Mouse (Mus musculus): ENCODE results near the gene Myl3. TPM values are rescaled to one million over a fixed set of nuclear protein-coding genes. Genes with fewer than 3 reads are reported as not detected.

The Myl3 gene
- polyA plus RNA-seq, 1 experiment from 2014 or later = not detected

DNA sequence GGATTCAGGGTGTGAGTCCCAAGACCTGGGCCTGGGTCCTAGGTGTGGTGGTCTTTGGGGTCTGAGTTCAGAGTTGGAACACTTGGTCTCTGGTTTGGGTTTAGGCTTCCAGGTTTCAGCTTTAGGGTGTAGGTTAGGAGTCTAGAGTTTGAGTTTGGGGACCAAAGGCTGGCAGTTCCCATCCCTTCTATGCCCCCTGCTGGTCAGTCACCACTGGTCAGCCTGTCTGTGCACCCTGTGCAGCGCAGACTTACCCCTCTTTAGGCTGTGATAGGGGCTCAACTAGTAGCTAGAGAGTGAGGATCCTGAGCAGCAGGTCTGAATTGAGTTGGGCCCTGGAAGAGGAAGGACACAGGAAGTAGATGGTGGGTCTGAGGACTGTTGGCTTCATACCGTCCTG, 17.6 kb downstream of the Myl3 start:
- Histone ChIP-seq H3K9me3 (ENCODE audit: control insufficient read depth) (no peaks in the 10 kb centered on the region), H3K27ac (ENCODE audit: low read depth, low read length) (no peak overlapping the region), H3K27me3 (replicated peaks; ENCODE audit: control insufficient read depth, insufficient read depth, low read length) (no peaks in the 10 kb centered on the region; the same call in 1 of the 2 replicates), H3K4me3 (ENCODE audit: low read depth, low read length) (no peak overlapping the region), H3K36me3 (ENCODE audit: control insufficient read depth, insufficient read depth) (no peaks in the 10 kb centered on the region), H3K9ac (ENCODE audit: low read depth, low read length) (no peak overlapping the region), H3K4me2 (replicated peaks; ENCODE audit: low read depth) (no peak overlapping the region), H3K4me1 (replicated peaks; ENCODE audit: control insufficient read depth, insufficient read depth, low read length) (no peaks in the 10 kb centered on the region)
- peak; percentile 83 for TF ChIP-seq CTCF (IDR thresholded peaks at IDR 0.05; ENCODE audit: low read depth)
- no peak for ATAC-seq
- 53% methylated on average over 2 of the region's 2 CpGs for WGBS

DNA sequence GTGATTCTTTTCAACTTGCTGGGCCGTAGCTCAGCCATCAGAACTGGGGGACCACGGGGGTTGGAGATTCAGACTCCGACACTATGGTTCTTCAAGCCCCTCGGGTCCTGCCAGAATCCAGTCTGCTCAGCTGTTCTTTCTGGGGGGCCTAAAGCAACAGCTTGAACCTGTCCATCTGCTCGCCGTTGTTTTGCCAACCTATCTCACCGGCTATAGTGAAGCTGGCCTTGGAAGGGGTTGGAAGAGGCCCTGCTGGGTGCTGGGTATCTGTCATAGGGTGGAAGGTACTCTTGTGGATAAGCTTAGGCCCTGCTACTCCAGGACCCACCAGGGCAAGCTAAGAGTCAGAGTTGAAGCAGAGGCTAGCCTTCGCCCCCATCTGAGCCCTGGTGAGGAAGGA, 19.2 kb downstream of the Myl3 start:
- Histone ChIP-seq H3K27ac (ENCODE audit: low read depth, low read length) (no peak overlapping the region), H3K4me3 (ENCODE audit: low read depth, low read length) (no peak overlapping the region), H3K4me1 (replicated peaks; ENCODE audit: control insufficient read depth, insufficient read depth, low read length) (no peaks in the 10 kb centered on the region), H3K36me3 (ENCODE audit: control insufficient read depth, insufficient read depth) (no peaks in the 10 kb centered on the region), H3K27me3 (replicated peaks; ENCODE audit: control insufficient read depth, insufficient read depth, low read length) (no peaks in the 10 kb centered on the region; the same call in 1 of the 2 replicates), H3K4me2 (replicated peaks; ENCODE audit: low read depth) (no peak overlapping the region), H3K9me3 (ENCODE audit: control insufficient read depth) (no peaks in the 10 kb centered on the region), H3K9ac (ENCODE audit: low read depth, low read length) (no peak overlapping the region)
- WGBS = 79% methylated on average over 8 of the region's 8 CpGs
- TF ChIP-seq CTCF (IDR thresholded peaks at IDR 0.05; ENCODE audit: low read depth) = no peak
- ATAC-seq = no peak

DNA sequence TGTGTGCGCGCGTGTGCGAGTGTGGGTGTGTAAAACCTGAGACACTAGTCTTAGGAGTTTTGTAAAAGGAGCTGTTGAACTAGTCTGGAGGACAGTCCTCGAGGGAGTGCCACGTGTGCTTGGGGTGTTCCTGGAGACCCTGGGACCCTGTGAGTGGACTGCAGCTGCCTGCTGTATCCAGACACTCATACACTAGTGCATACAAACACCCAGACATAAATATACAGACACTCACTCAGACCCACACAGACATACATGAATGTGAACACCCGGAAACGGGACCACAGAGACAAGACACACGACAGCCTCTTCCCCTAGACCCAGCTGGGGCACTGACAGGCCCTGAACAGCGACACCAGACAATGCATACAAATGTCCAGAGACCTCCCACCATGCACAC, 21.1 kb downstream of the Myl3 start:
- 80% methylated on average over 10 of the region's 10 CpGs for WGBS
- no peaks in the 10 kb centered on the region for H3K9me3 ChIP-seq (ENCODE audit: control insufficient read depth)
- H3K4me1 ChIP-seq (replicated peaks; ENCODE audit: control insufficient read depth, insufficient read depth, low read length) = no peaks in the 10 kb centered on the region
- H3K27ac ChIP-seq (ENCODE audit: low read depth, low read length) = no peak overlapping the region
- H3K36me3 ChIP-seq (ENCODE audit: control insufficient read depth, insufficient read depth) = no peaks in the 10 kb centered on the region
- no peak for TF ChIP-seq CTCF (IDR thresholded peaks at IDR 0.05; ENCODE audit: low read depth)
- ATAC-seq = no peak
- no peak overlapping the region for H3K4me2 ChIP-seq (replicated peaks; ENCODE audit: low read depth)
- no peak overlapping the region for H3K9ac ChIP-seq (ENCODE audit: low read depth, low read length)
- no peaks in the 10 kb centered on the region for H3K27me3 ChIP-seq (replicated peaks; ENCODE audit: control insufficient read depth, insufficient read depth, low read length)
- H3K4me3 ChIP-seq (ENCODE audit: low read depth, low read length) = no peak overlapping the region

DNA sequence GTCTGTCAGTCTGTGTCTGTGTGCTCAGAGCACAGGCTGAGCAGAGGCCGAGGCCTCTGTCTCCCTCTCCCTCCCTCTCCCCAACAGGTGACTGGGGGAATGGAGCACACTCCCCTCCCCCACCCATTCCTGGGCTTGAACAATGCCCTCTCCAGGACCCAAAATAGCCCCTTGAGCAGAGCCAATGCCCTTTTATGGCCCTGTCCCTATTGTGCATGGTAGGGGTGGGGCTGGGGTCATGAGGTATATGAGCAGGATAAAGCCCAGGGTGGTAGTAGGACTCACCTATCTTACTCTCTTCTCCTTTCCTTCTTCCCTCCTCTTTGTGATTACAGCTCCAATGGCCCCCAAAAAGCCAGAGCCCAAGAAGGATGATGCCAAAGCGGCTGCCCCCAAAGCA, 21.7 kb downstream of the Myl3 start:
- Histone ChIP-seq H3K9me3 (ENCODE audit: control insufficient read depth) (no peaks in the 10 kb centered on the region), H3K4me2 (replicated peaks; ENCODE audit: low read depth) (no peak overlapping the region), H3K36me3 (ENCODE audit: control insufficient read depth, insufficient read depth) (no peaks in the 10 kb centered on the region), H3K27me3 (replicated peaks; ENCODE audit: control insufficient read depth, insufficient read depth, low read length) (no peaks in the 10 kb centered on the region), H3K27ac (ENCODE audit: low read depth, low read length) (no peak overlapping the region), H3K9ac (ENCODE audit: low read depth, low read length) (no peak overlapping the region), H3K4me1 (replicated peaks; ENCODE audit: control insufficient read depth, insufficient read depth, low read length) (no peaks in the 10 kb centered on the region), H3K4me3 (ENCODE audit: low read depth, low read length) (no peak overlapping the region)
- no peak for TF ChIP-seq CTCF (IDR thresholded peaks at IDR 0.05; ENCODE audit: low read depth)
- 63% methylated on average over 2 of the region's 2 CpGs for WGBS
- no peak for ATAC-seq

DNA sequence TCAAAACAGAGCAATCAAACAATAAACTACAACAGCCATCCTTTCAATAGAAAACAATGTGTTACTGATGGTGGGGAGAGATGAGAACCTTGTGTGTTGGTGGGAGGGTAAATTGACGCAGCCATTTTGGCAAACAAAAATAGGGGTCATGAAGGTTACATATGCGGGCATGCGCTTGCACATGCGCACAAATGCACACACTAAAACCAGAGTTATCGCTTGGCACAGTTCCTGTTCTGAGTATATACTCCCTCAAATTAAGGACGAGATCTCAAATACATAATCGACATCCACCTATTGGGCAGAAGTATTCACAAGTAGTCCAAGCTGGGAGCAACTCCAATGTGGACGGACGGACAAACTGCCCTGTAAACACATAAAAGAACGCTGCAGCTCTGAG, 30.7 kb downstream of the Myl3 start:
- ATAC-seq = no peak
- no peak overlapping the region for H3K27ac ChIP-seq (ENCODE audit: low read depth, low read length)
- no peak overlapping the region for H3K4me2 ChIP-seq (replicated peaks; ENCODE audit: low read depth)
- no peak overlapping the region for H3K4me3 ChIP-seq (ENCODE audit: low read depth, low read length)
- no peaks in the 10 kb centered on the region for H3K27me3 ChIP-seq (replicated peaks; ENCODE audit: control insufficient read depth, insufficient read depth, low read length)
- H3K9ac ChIP-seq (ENCODE audit: low read depth, low read length) = no peak overlapping the region
- no peaks in the 10 kb centered on the region for H3K36me3 ChIP-seq (ENCODE audit: control insufficient read depth, insufficient read depth)
- H3K9me3 ChIP-seq (ENCODE audit: control insufficient read depth) = no peaks in the 10 kb centered on the region
- TF ChIP-seq CTCF (IDR thresholded peaks at IDR 0.05; ENCODE audit: low read depth) = no peak
- WGBS = 93% methylated on average over 10 of the region's 10 CpGs
- no peaks in the 10 kb centered on the region for H3K4me1 ChIP-seq (replicated peaks; ENCODE audit: control insufficient read depth, insufficient read depth, low read length)

DNA sequence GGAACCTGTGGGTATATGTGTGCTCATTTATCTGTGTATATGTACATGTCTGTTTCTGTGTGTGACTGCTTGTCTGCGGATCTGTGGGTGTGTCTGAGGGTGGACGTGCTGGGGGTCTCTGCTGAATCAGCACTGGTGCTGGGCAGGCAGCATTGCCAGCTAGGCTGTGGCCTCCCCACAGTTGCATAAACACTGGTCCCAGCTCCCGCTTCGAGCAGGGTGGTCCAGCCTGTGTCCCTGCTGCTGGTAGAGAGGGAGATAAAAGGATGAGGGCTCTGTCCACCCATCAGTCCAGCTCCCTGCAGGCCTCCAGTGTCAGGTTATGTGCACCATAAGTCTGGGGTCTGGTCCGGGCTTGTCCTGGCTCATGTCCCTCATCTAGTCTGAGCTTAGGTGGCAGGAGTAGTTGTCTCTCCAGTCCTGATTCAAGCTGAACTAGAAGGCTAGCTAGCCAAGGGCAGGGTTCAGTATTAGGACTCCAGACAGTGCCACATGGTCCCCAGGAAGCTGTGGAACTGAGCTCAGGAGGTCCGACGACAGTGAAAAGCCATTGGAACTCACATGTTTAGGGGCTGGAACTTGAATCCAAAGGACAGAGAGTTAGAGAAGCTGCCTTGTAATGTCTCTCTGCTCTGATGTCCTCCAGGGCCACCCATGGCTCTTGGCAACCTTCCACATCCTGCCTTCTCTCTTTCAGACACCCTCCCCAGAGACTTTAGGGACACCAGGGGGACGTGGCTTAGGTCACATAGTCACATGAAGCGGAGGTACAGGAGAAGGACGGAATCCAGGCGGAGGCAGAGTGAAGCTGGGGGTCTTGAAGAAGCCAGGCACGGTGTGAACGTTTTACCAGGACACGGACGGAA, 33.0 kb downstream of the Myl3 start:
- no peak for ATAC-seq
- Histone ChIP-seq H3K4me3 (ENCODE audit: low read depth, low read length) (no peak overlapping the region), H3K4me2 (replicated peaks; ENCODE audit: low read depth) (no peak overlapping the region), H3K9me3 (ENCODE audit: control insufficient read depth) (no peaks in the 10 kb centered on the region), H3K27ac (ENCODE audit: low read depth, low read length) (no peak overlapping the region), H3K4me1 (replicated peaks; ENCODE audit: control insufficient read depth, insufficient read depth, low read length) (no peaks in the 10 kb centered on the region), H3K9ac (ENCODE audit: low read depth, low read length) (no peak overlapping the region), H3K27me3 (replicated peaks; ENCODE audit: control insufficient read depth, insufficient read depth, low read length) (0 out of 2 replicates have a peak, but pooled peaks cover 4% of the 10 kb centered on the region), H3K36me3 (ENCODE audit: control insufficient read depth, insufficient read depth) (no peaks in the 10 kb centered on the region)
- no peak for TF ChIP-seq CTCF (IDR thresholded peaks at IDR 0.05; ENCODE audit: low read depth)
- 67% methylated on average over 15 of the region's 15 CpGs for WGBS
